Mouse (Mus musculus) limb, embryonic 14.5 days (tissue): ENCODE results near the gene Agk. TPM values are rescaled to one million over a fixed set of nuclear protein-coding genes. Genes with fewer than 3 reads are reported as not detected.

ENCODE experiments used
- ATAC-seq: fragments of 200-750 bp; cut with Nextera tagmentation; 2 replicates; pipeline ENCODE4 v1.8.0; 2017; ENCODE audit warnings: low read depth, moderate number of reproducible peaks, moderate TSS enrichment; ENCODE audit not compliant: low FRiP score
- DNase-seq: peaks from one replicate; pipeline ENCODE4 v3.0.0-alpha.2; 2015; ENCODE audit warnings: low spot score
- H3K27ac ChIP-seq: fragments of 300-500 bp; sonication (generic); replicated peaks from 2 replicates; pipeline ENCODE4 v1.5.1; 2014; ENCODE audit warnings: low read depth, mild to moderate bottlenecking, low read length, moderate library complexity, mixed read lengths
- H3K27me3 ChIP-seq: fragments of 300-500 bp; sonication (generic); 2 replicates; pipeline ENCODE4 v1.6.1; 2014; ENCODE audit warnings: low read length, mixed read lengths; ENCODE audit not compliant: control insufficient read depth, insufficient read depth
- H3K36me3 ChIP-seq: fragments of 300-500 bp; sonication (generic); 2 replicates; pipeline ENCODE4 v1.6.1; 2014; ENCODE audit warnings: mild to moderate bottlenecking, low read length, moderate library complexity, mixed read lengths; ENCODE audit not compliant: control insufficient read depth, insufficient read depth
- H3K4me1 ChIP-seq: fragments of 300-500 bp; sonication (generic); 2 replicates; pipeline ENCODE4 v1.6.1; 2014; ENCODE audit warnings: antibody characterized with exemption, low read length, mixed read lengths; ENCODE audit not compliant: control insufficient read depth, insufficient read depth
- H3K4me2 ChIP-seq: fragments of 300-500 bp; sonication (generic); replicated peaks from 2 replicates; pipeline ENCODE4 v1.6.1; 2014; ENCODE audit warnings: low read depth, mild to moderate bottlenecking, low read length, moderate library complexity; ENCODE audit not compliant: severe bottlenecking
- H3K4me3 ChIP-seq: fragments of 300-500 bp; sonication (generic); replicated peaks from 2 replicates; pipeline ENCODE4 v1.5.1; 2014; ENCODE audit warnings: low read length
- H3K9ac ChIP-seq: fragments of 300-500 bp; sonication (generic); 2 replicates; pipeline ENCODE4 v1.6.1; 2014; ENCODE audit warnings: mild to moderate bottlenecking, low read depth, low read length, moderate library complexity; ENCODE audit not compliant: severe bottlenecking
- H3K9me3 ChIP-seq: fragments of 300-500 bp; sonication (generic); 2 replicates; pipeline ENCODE4 v1.6.1; 2016; ENCODE audit warnings: low read length; ENCODE audit not compliant: control insufficient read depth
- POLR2A ChIP-seq: fragments of 200-500 bp; IDR thresholded peaks from 2 replicates; pipeline ENCODE4 v1.8.0; 2012; ENCODE audit warnings: inconsistent platforms, mild to moderate bottlenecking, moderate library complexity, borderline replicate concordance; ENCODE audit not compliant: insufficient read depth, insufficient read length; ENCODE audit errors: extremely low read depth
- WGBS: fragments of 180-500 bp; shearing (Covaris S2); extraction: QIAGEN DNeasy Blood & Tissue Kit; methylation state at CpG from one replicate; pipeline ENCODE4 v1.1.7; 2014; 5-methylcytosine and 5-hydroxymethylcytosine counted together
- polyA plus RNA-seq, 2 experiments: library from polyadenylated mRNA; depleted of rRNA in 1 of 2; stranded (reverse) in 1 of 2; unstranded in 1 of 2; fragments of >200 nt; fragmentation: Nextera tagmentation in 1 of 2; extraction: Ambion mirVana in 1 of 2; gene quantifications; 2 replicates each; pipeline versions ENCODE4 v1.2.1 to v1.2.3; 2012 to 2014

Gene Agk
- polyA plus RNA-seq, 2 experiments, result 32.1 to 43.5 TPM

- TF ChIP-seq POLR2A, result no peak
- H3K27me3 ChIP-seq, result no peaks in the 10 kb centered on the region
- H3K36me3 ChIP-seq, result peaks cover 23% of the 10 kb centered on the region
- no peak for DNase-seq
- H3K4me3 ChIP-seq, result no peak overlapping the region
- no peaks in the 10 kb centered on the region for H3K4me1 ChIP-seq
- H3K27ac ChIP-seq, result no peak overlapping the region
- H3K9me3 ChIP-seq, result no peaks in the 10 kb centered on the region
- H3K9ac ChIP-seq, result no peak overlapping the region
- no peak for ATAC-seq
- H3K4me2 ChIP-seq, result no peak overlapping the region
Measured at GRCm38 (mm10) chr6:40350856-40351255, 25.9 kb downstream of the Agk start.

GRCm38 (mm10) chr6:40353360-40353759, 28.4 kb downstream of the Agk start:
- Histone ChIP-seq H3K36me3 (peaks cover 27% of the 10 kb centered on the region), H3K9me3 (no peaks in the 10 kb centered on the region), H3K27ac (no peak overlapping the region), H3K4me3 (no peak overlapping the region), H3K4me1 (no peaks in the 10 kb centered on the region), H3K27me3 (no peaks in the 10 kb centered on the region), H3K4me2 (no peak overlapping the region), H3K9ac (no peak overlapping the region)
- TF ChIP-seq POLR2A, result no peak
- no peak for ATAC-seq
- no peak for DNase-seq
- WGBS, result 90% methylated on average over 7 of the region's 7 CpGs

GRCm38 (mm10) chr6:40371031-40371430, 46.1 kb downstream of the Agk start:
- 95% methylated on average over 6 of the region's 6 CpGs for WGBS
- Histone ChIP-seq H3K27ac (no peak overlapping the region), H3K9ac (no peak overlapping the region), H3K4me2 (no peak overlapping the region), H3K27me3 (no peaks in the 10 kb centered on the region), H3K4me3 (no peak overlapping the region), H3K4me1 (no peaks in the 10 kb centered on the region), H3K9me3 (no peaks in the 10 kb centered on the region), H3K36me3 (peaks cover 14% of the 10 kb centered on the region)
- DNase-seq (no peak), ATAC-seq (no peak)
- no peak for TF ChIP-seq POLR2A

- no peaks in the 10 kb centered on the region for H3K27me3 ChIP-seq
- DNase-seq (no peak), ATAC-seq (no peak)
- 0 out of 2 replicates have a peak, but pooled peaks cover 3% of the 10 kb centered on the region for H3K36me3 ChIP-seq
- no peak overlapping the region for H3K27ac ChIP-seq
- no peak overlapping the region for H3K9ac ChIP-seq
- no peak overlapping the region for H3K4me3 ChIP-seq
- no peak for TF ChIP-seq POLR2A
- 88% methylated on average over 3 of the region's 3 CpGs for WGBS
- no peaks in the 10 kb centered on the region for H3K4me1 ChIP-seq
- H3K9me3 ChIP-seq, result no peaks in the 10 kb centered on the region
- H3K4me2 ChIP-seq, result no peak overlapping the region
Measured at GRCm38 (mm10) chr6:40380181-40380580, 55.2 kb downstream of the Agk start.

GRCm38 (mm10) chr6:40381908-40382307, 56.9 kb downstream of the Agk start:
- Histone ChIP-seq H3K4me2 (no peak overlapping the region), H3K9me3 (no peaks in the 10 kb centered on the region), H3K9ac (no peak overlapping the region), H3K27me3 (no peaks in the 10 kb centered on the region), H3K4me3 (no peak overlapping the region), H3K27ac (0 out of 2 replicates have a peak overlapping the region, but pooled peaks have one; percentile 3), H3K36me3 (0 out of 2 replicates have a peak, but pooled peaks cover 9% of the 10 kb centered on the region), H3K4me1 (no peaks in the 10 kb centered on the region)
- DNase-seq (no peak), ATAC-seq (no peak)
- WGBS, result 81% methylated on average over 4 of the region's 4 CpGs
- TF ChIP-seq POLR2A, result no peak

- DNase-seq (no peak), ATAC-seq (no peak)
- H3K4me1 ChIP-seq, result no peaks in the 10 kb centered on the region
- no peak overlapping the region for H3K4me3 ChIP-seq
- H3K27ac ChIP-seq, result no peak overlapping the region
- H3K27me3 ChIP-seq, result no peaks in the 10 kb centered on the region
- no peak overlapping the region for H3K9ac ChIP-seq
- no peaks in the 10 kb centered on the region for H3K9me3 ChIP-seq
- no peak for TF ChIP-seq POLR2A
- peaks cover 14% of the 10 kb centered on the region for H3K36me3 ChIP-seq
- H3K4me2 ChIP-seq, result no peak overlapping the region
- 67% methylated on average over 3 of the region's 3 CpGs for WGBS
Measured at GRCm38 (mm10) chr6:40385682-40386081, 60.7 kb downstream of the Agk start.
